Mouse (Mus musculus) spleen, adult 2 months (tissue): ENCODE data around the gene Dmac2. TPM values are rescaled to one million over a fixed set of nuclear protein-coding genes. Genes with fewer than 3 reads are reported as not detected.
A peak's percentile ranks its signal among the peaks of the same experiment; 100 is the strongest.

ENCODE experiments used
- DNase-seq, 2 experiments: peaks; one replicate each; pipeline versions ENCODE4 v3.0.0 to v3.0.0-alpha.2; 2012 to 2021; ENCODE audit warnings: low spot score in 2 of 2, low read depth in 1 of 2
- H3K27ac ChIP-seq: fragments of 200-500 bp; 2 replicates; pipeline ENCODE4 v1.5.1; 2012; ENCODE audit warnings: low read length, inconsistent platforms; ENCODE audit not compliant: insufficient read depth
- H3K27me3 ChIP-seq: fragments of 200-500 bp; 2 replicates; pipeline ENCODE4 v1.6.1; 2012; ENCODE audit warnings: mild to moderate bottlenecking, moderate library complexity, low read length, inconsistent platforms; ENCODE audit not compliant: control insufficient read depth, insufficient read depth
- H3K36me3 ChIP-seq: fragments of 200-500 bp; 2 replicates; pipeline ENCODE4 v1.6.1; 2012; ENCODE audit warnings: mild to moderate bottlenecking, low read length, inconsistent platforms; ENCODE audit not compliant: control insufficient read depth, insufficient read depth
- H3K4me1 ChIP-seq: fragments of 200-500 bp; 2 replicates; pipeline ENCODE4 v1.6.1; 2011; ENCODE audit warnings: inconsistent platforms; ENCODE audit not compliant: control insufficient read depth, insufficient read depth, insufficient read length
- H3K4me3 ChIP-seq: fragments of 200-500 bp; 2 replicates; pipeline ENCODE4 v1.5.1; 2011; ENCODE audit warnings: mild to moderate bottlenecking, inconsistent platforms; ENCODE audit not compliant: insufficient read depth, insufficient read length; ENCODE audit errors: extremely low read depth
- CTCF ChIP-seq: fragments of 200-500 bp; IDR thresholded peaks from 2 replicates; pipeline ENCODE4 v1.5.1; 2011; ENCODE audit warnings: mild to moderate bottlenecking, inconsistent platforms; ENCODE audit not compliant: insufficient read depth, insufficient read length, insufficient replicate concordance; ENCODE audit errors: extremely low read depth
- POLR2A ChIP-seq: fragments of 200-500 bp; IDR thresholded peaks from 2 replicates; pipeline ENCODE4 v1.6.1; 2011; ENCODE audit warnings: low read depth, low read length, inconsistent platforms
- WGBS: fragments of 180-500 bp; shearing (Covaris S2); methylation state at CpG from one replicate; pipeline ENCODE4 v1.1.7; 2018; 5-methylcytosine and 5-hydroxymethylcytosine counted together
- polyA plus RNA-seq: library from polyadenylated mRNA; depleted of rRNA; stranded (reverse); fragments of >200 nt; gene quantifications from 2 replicates; pipeline ENCODE4 v1.2.3, GENCODE M21; 2012

Gene Dmac2
- polyA plus RNA-seq, 1 experiment: 74.7 TPM

- peak; percentile 57 to 74 for DNase-seq
- peaks cover 44% of the 10 kb centered on the region; the same call in 1 of the 2 replicates for H3K4me1 ChIP-seq
- no peaks in the 10 kb centered on the region for H3K36me3 ChIP-seq
- no peaks in the 10 kb centered on the region for H3K27me3 ChIP-seq
- peak overlapping the region; percentile 80 for H3K27ac ChIP-seq
- TF ChIP-seq POLR2A (no peak; the same call in 1 of the 2 replicates), CTCF (peak; percentile 79)
- H3K4me3 ChIP-seq: no peak overlapping the region
- WGBS: 14% methylated on average over 5 of the region's 5 CpGs
Observed at GRCm38 (mm10) chr7:25647574-25648123, 28.4 kb downstream of the Dmac2 start.

- Histone ChIP-seq H3K27me3 (no peaks in the 10 kb centered on the region), H3K4me1 (peaks cover 35% of the 10 kb centered on the region; the same call in 1 of the 2 replicates), H3K27ac (peak overlapping the region; percentile 78), H3K36me3 (0 out of 2 replicates have a peak, but pooled peaks cover 1% of the 10 kb centered on the region), H3K4me3 (no peak overlapping the region)
- WGBS: 23% methylated on average over 5 of the region's 5 CpGs
- no peak for DNase-seq
- TF ChIP-seq POLR2A (no peak), CTCF (no peak)
Observed at GRCm38 (mm10) chr7:25649839-25650238, 30.6 kb downstream of the Dmac2 start.

GRCm38 (mm10) chr7:25651281-25651680 is 32.1 kb downstream of the Dmac2 start:
- DNase-seq: peak; percentile 71 to 77
- Histone ChIP-seq H3K4me1 (peaks cover 27% of the 10 kb centered on the region; the same call in 1 of the 2 replicates), H3K27me3 (no peaks in the 10 kb centered on the region), H3K27ac (peak overlapping the region; percentile 92), H3K4me3 (no peak overlapping the region), H3K36me3 (0 out of 2 replicates have a peak, but pooled peaks cover 1% of the 10 kb centered on the region)
- TF ChIP-seq CTCF (peak; percentile 57; the same call in 1 of the 2 replicates), POLR2A (no peak; the same call in none of the 2 replicates)
- WGBS: 12% methylated on average over 8 of the region's 8 CpGs

GRCm38 (mm10) chr7:25652244-25652759 is 33.1 kb downstream of the Dmac2 start:
- Histone ChIP-seq H3K4me1 (peaks cover 17% of the 10 kb centered on the region; the same call in 1 of the 2 replicates), H3K27ac (peak overlapping the region; percentile 92)
- WGBS: 21% methylated on average over 12 of the region's 12 CpGs

GRCm38 (mm10) chr7:25655601-25656428 is 36.6 kb downstream of the Dmac2 start:
- DNase-seq: no peak
- Histone ChIP-seq H3K4me3 (no peak overlapping the region), H3K27ac (no peak overlapping the region)

More at GRCm38 (mm10) chr7:25652244-25652759, 33.1 kb downstream of the Dmac2 start:
- Histone ChIP-seq H3K27me3 (no peaks in the 10 kb centered on the region), H3K4me3 (no peak overlapping the region), H3K36me3 (0 out of 2 replicates have a peak, but pooled peaks cover 1% of the 10 kb centered on the region)
- DNase-seq: peak in 1 of 2 experiments; percentile 63
- TF ChIP-seq POLR2A: no peak
- no peak for TF ChIP-seq CTCF

GRCm38 (mm10) chr7:25657785-25658184 is 38.6 kb downstream of the Dmac2 start:
- DNase-seq: no peak
- H3K27ac ChIP-seq: no peak overlapping the region
- 41% methylated on average over 10 of the region's 10 CpGs for WGBS
- H3K4me3 ChIP-seq: peak overlapping the region; percentile 78
- H3K4me1 ChIP-seq: peaks cover 4% of the 10 kb centered on the region; the same call in 1 of the 2 replicates
- TF ChIP-seq CTCF (no peak), POLR2A (no peak)
- no peaks in the 10 kb centered on the region for H3K27me3 ChIP-seq
- peaks cover 1% of the 10 kb centered on the region; the same call in 1 of the 2 replicates for H3K36me3 ChIP-seq

More at GRCm38 (mm10) chr7:25655601-25656428, 36.6 kb downstream of the Dmac2 start:
- 80% methylated on average over 11 of the region's 11 CpGs for WGBS
- TF ChIP-seq CTCF: no peak
- peaks cover 10% of the 10 kb centered on the region; the same call in 1 of the 2 replicates for H3K4me1 ChIP-seq
- H3K27me3 ChIP-seq: no peaks in the 10 kb centered on the region
- H3K36me3 ChIP-seq: 0 out of 2 replicates have a peak, but pooled peaks cover 1% of the 10 kb centered on the region
